Mouse (Mus musculus): ENCODE data around the gene Samd5.

The Samd5 gene

GRCm38 (mm10) chr10:9674561-9675521 is at the start of gene Samd5:
Gene Samd5, minus strand, starts transcription at chr10:9675208.
- DNase-seq = no peak

- DNase-seq = no peak
Measured at GRCm38 (mm10) chr10:9722519-9723303, 47.7 kb upstream of the Samd5 start.

DNA sequence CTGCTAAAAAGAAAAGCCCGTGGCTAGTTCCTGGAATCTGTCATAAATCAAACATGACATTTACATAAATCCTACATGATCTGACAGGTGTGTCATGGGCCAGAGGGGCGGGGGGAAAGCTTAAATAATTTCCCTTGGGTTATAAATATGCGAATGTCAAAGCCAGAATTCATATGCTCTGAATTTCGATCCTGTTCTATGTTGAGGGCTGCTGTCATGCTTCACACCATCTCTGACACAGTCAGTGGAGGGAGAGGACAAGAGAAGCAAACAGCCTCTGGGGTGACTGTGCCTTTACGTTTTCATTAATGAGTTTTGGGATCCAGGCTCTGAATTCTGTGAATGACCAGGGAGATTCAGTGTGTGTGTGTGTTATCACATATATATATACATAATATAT is 45.0 kb upstream of the Samd5 start:
- no peak for DNase-seq

GRCm38 (mm10) chr10:9718086-9718485 is 43.1 kb upstream of the Samd5 start:
- DNase-seq = no peak

GRCm38 (mm10) chr10:9704956-9705355 is 29.9 kb upstream of the Samd5 start:
- no peak for DNase-seq

DNA sequence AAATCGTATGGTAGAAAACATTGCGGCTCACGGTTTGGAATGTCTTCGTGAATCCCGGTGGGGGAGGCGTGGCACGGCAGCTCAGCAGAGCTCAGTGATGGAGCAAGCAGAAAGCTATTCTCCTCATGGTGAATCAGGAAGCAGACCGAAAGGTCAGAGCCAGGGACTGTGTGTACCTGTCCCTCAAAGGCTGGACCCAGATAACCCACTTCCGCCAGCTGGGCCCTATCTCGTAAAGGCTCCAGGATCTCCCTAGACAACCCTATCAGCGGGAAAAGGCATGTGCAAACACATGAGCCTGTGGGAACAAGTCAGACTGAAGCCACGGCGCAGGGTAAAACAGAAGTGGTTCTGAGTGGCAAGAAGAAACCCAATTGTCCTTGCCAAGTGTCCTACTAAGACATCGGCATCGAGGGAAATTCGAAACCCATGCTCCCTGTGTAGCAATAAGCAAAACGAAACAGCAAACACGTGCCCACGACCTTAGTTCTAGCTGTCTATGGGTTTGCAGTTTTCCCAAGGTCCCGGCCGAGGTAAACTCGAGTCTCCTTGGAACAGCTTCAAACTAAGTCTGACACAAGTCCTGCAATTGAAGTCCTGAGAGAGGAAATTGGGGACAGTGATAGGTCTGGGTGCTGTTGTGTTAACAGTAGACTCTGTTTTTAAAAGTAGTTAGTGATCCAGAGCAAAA is 24.2 kb upstream of the Samd5 start:
- DNase-seq = no peak

DNA sequence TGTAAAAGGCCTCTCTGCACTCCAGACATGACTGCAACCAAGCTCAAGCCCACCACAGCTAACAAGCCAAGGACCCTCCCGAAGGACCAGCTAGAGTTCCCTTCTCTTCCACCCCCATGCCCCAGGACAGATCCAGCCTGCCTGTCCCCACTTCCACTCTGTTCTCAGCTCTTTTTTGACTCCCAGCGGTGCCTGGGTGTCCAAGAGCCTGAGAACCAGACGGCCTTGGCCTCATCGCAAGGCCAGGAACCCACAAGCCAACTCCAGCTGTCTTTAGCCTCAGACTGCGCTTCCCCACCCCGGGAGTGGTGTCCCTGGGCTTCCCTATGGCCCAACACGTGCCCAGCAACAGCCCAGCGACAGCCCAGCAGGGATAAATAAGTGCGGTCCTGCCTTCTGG is 23.1 kb upstream of the Samd5 start:
- no peak for DNase-seq

DNA sequence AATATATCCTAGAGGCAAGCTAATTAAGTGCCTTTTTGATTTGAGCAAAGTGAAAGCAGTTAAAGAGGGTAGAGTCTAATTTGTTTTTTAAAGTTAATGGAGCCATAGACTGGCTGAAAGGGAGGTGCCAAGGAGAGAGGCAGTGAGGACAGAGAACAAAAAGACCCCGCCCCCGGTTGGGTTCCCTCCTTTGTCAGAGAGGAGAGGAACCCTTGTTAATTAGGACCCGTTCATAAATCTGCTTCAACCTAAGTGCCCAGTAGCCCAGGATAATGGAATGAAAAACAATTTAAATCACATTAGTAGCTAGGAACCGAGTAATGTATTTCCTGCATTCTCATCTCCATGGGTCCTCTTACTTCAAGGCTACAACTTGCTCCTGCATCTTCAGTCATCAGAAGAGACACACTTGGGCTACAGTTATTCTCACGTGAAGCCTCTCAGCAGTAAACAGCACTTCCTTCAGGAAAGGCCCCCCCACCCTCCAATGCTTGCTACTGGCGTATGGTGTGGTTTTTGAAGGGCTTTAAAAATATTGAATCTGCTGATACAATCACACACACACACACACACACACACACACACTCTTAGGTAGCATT is 21.6 kb upstream of the Samd5 start:
- DNase-seq = no peak

- no peak for DNase-seq
Measured at GRCm38 (mm10) chr10:9693990-9694699, 19.1 kb upstream of the Samd5 start.

- DNase-seq = no peak
Measured at GRCm38 (mm10) chr10:9680928-9681327, 5.9 kb upstream of the Samd5 start.

DNA sequence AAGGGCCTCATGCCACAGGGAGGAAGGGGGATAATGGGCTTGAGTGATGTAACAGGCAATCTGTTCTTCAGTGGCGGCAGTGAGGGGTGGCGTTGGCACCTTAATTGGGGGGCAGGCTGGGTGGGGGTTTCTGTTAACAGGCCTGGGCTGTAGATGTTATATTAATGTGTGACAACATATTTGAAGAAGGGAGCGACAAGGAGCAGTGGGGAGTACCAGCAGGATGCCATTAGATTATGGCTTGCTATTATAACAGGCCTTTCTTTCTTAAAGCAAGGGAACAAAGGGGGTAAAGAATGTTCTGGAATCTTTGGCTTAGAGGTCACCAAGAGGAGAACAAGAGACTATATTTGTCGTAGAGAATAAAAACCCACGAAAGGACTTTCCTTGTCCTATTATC is 4.9 kb upstream of the Samd5 start:
- DNase-seq = no peak

GRCm38 (mm10) chr10:9678071-9678470 is 3.1 kb upstream of the Samd5 start:
- DNase-seq = no peak

DNA sequence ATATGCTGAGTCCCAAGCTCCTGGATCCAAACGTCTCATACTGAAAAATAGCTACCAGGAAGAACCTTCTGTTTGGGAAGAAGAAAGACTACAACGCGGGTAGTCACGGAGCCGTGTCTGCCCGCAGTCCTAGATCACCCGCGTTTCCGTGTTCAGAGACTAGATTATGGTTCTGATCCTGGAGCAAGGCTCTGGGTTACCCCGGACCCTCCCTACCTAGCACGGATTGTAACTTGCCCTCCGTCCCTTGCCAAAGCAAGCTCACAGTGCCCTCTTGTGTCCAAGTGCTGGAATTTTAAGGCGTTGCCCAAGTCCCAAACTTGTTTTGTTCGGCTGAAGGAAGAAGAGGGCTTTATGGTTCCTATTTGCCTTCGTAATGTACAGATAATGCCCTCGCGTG is 1.9 kb upstream of the Samd5 start:
- DNase-seq = peak; percentile 12

GRCm38 (mm10) chr10:9676418-9676786 is 1.4 kb upstream of the Samd5 start:
- no peak for DNase-seq

GRCm38 (mm10) chr10:9675550-9676417 is 776 bp upstream of the Samd5 start:
- DNase-seq = no peak

- no peak for DNase-seq
Measured at GRCm38 (mm10) chr10:9673276-9673675, 1.7 kb downstream of the Samd5 start.

GRCm38 (mm10) chr10:9672751-9673150 is 2.3 kb downstream of the Samd5 start:
- DNase-seq = no peak

DNA sequence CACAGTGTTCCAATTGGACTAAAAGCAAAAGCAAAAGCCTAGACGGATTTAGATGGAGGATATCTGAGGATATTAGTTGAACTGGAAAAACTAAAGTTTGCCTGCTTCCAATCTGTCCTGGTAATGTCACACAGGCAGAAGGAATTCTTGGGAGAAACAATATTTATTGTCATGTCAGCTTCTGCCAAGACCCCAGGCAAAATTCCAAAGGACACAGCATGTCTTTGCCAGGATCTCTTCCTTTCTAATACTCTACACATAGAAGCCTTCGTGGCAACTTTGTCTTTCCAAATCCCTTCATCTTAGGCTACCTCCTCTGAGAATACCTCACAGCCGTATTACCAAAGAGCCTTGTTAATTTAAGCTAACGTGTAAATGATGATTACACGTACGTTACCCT is 4.7 kb downstream of the Samd5 start:
- no peak for DNase-seq

DNA sequence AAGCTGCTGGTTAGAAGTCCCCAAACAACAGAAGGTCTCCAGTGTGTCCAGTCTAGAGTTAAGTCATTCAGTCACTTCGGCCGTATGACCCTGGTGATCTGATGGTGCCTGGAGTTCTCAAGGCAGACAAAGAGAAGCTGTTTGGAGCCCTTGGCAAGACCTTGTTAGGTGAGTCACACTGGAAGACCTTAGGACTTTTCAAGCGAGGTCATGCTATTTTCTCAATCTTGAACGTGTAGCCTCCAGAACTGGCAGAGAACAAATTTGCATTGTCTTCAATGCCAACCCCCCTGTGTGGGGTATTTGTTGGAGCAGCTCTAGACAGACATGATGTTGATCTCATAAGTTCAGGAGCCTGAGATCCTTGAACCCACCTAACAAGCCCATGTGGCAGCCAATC is 6.2 kb downstream of the Samd5 start:
- DNase-seq = no peak

DNA sequence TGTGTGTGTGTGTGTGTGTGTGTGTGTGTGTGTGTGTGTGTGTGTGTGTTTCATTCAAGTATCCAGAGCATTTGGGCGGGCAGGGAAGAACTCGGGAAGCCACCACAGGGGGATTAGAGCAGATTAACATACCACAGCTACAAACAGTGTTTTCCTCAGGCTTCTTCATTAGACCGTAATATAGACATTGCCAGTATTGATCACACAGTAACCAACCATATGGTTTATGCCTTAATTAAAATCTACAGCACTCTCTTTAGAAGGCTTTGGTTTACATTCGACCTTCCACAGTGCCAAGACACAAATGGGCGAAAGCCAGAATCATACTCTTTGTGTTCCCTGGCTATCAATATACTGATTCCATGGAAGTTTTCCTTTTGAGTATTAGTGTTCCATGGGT is 22.1 kb downstream of the Samd5 start:
- DNase-seq = no peak
